Comparison of ENCODE assay signal across 8 mouse cellular contexts in the genomic region with DNA sequence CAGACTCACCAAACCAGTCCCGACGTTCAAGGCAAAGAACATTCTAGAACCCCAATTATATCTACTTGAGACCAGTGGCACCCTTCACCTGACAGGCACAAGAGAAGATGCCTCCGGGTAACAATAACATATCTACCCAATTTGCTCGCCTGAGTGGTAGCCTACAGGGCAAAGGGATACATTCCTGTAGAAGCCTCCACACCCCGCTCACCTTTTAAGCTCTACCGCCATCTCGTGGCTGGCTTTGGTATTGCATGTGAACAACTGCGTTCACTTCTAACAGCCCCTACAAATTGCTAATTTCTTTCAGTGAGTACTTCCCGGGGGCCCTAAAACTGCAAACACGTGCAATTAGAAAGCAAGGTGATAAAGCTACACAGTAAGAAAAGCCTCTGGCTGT.
DNase-seq lines count a peak whose midpoint lies in the region; ATAC-seq and TF ChIP-seq lines count a peak whose summit lies in the region.

No protein-coding gene starts in this region.

- no peaks in the 10 kb centered on the region for H3K27me3 ChIP-seq in embryonic facial prominence, embryonic 10.5 days (replicated peaks; ENCODE audit: low read depth, poor library complexity, severe bottlenecking)
- H3K27me3 ChIP-seq in kidney, postnatal 0 days (ENCODE audit: insufficient read depth, low read length): no peaks in the 10 kb centered on the region
- no peaks in the 10 kb centered on the region for H3K27me3 ChIP-seq in liver, postnatal 0 days (ENCODE audit: insufficient read depth, low read length)
- no peaks in the 10 kb centered on the region for H3K27me3 ChIP-seq in neural tube, embryonic 15.5 days (replicated peaks)

- H3K27ac ChIP-seq in embryonic facial prominence, embryonic 10.5 days (replicated peaks): no peak overlapping the region
- H3K27ac ChIP-seq in kidney, postnatal 0 days: no peak overlapping the region
- no peak overlapping the region for H3K27ac ChIP-seq in liver, postnatal 0 days (ENCODE audit: low read depth)
- H3K27ac ChIP-seq in neural tube, embryonic 15.5 days (replicated peaks): no peak overlapping the region

- peak; percentile 93 for TF ChIP-seq CTCF in kidney, postnatal 0 days (IDR thresholded peaks at IDR 0.05; ENCODE audit: low read depth)
- TF ChIP-seq CTCF in liver, postnatal 0 days (IDR thresholded peaks at IDR 0.05; ENCODE audit: low read depth): peak; percentile 91

- no peaks in the 10 kb centered on the region for H3K36me3 ChIP-seq in embryonic facial prominence, embryonic 10.5 days (replicated peaks)
- H3K36me3 ChIP-seq in kidney, postnatal 0 days (ENCODE audit: insufficient read depth, low read length): no peaks in the 10 kb centered on the region
- H3K36me3 ChIP-seq in liver, postnatal 0 days (replicated peaks; ENCODE audit: insufficient read depth, low read length): no peaks in the 10 kb centered on the region
- no peaks in the 10 kb centered on the region for H3K36me3 ChIP-seq in neural tube, embryonic 15.5 days

- H3K4me1 ChIP-seq in embryonic facial prominence, embryonic 10.5 days: peaks cover 17% of the 10 kb centered on the region
- peaks cover 8% of the 10 kb centered on the region; the same call in 1 of the 2 replicates for H3K4me1 ChIP-seq in kidney, postnatal 0 days (replicated peaks; ENCODE audit: insufficient read depth, low read length)
- no peaks in the 10 kb centered on the region for H3K4me1 ChIP-seq in liver, postnatal 0 days (ENCODE audit: insufficient read depth)
- H3K4me1 ChIP-seq in neural tube, embryonic 15.5 days: peaks cover 18% of the 10 kb centered on the region

- DNase-seq in B cell, adult 2 months: peak; percentile 79 to 81
- peak; percentile 81 for DNase-seq in adrenal gland, postnatal 25 days
- DNase-seq in embryonic facial prominence, embryonic 10.5 days (ENCODE audit: low spot score): peak; percentile 85
- peak; percentile 82 for DNase-seq in heart, adult 8-10 months (ENCODE audit: low spot score)
- DNase-seq in kidney, postnatal 0 days (ENCODE audit: low spot score): peak; percentile 84
- peak; percentile 85 for DNase-seq in liver, postnatal 0 days
- peak; percentile 98 for DNase-seq in testis, postnatal 10 days (ENCODE audit: low spot score)

- no peak for ATAC-seq in kidney, postnatal 0 days (replicated peaks; ENCODE audit: low FRiP score, low read depth)
- ATAC-seq in liver, postnatal 0 days: no peak
- peak; percentile 68 for ATAC-seq in neural tube, embryonic 15.5 days (ENCODE audit: low FRiP score)

- no peaks in the 10 kb centered on the region for H3K9me3 ChIP-seq in embryonic facial prominence, embryonic 10.5 days
- H3K9me3 ChIP-seq in kidney, postnatal 0 days (replicated peaks; ENCODE audit: low read length): no peaks in the 10 kb centered on the region
- no peaks in the 10 kb centered on the region for H3K9me3 ChIP-seq in liver, postnatal 0 days (ENCODE audit: low read length)
- no peaks in the 10 kb centered on the region for H3K9me3 ChIP-seq in neural tube, embryonic 15.5 days (replicated peaks)

- H3K4me3 ChIP-seq in embryonic facial prominence, embryonic 10.5 days: no peak overlapping the region
- H3K4me3 ChIP-seq in kidney, postnatal 0 days (replicated peaks; ENCODE audit: low read depth, low read length): no peak overlapping the region
- no peak overlapping the region for H3K4me3 ChIP-seq in liver, postnatal 0 days (ENCODE audit: low read depth, low read length)
- H3K4me3 ChIP-seq in neural tube, embryonic 15.5 days (replicated peaks): no peak overlapping the region

- WGBS in embryonic facial prominence, embryonic 10.5 days: 23% methylated on average over 10 of the region's 10 CpGs
- 15% methylated on average over 10 of the region's 10 CpGs for WGBS in kidney, postnatal 0 days
- WGBS in liver, postnatal 0 days (ENCODE audit: insufficient replicate concordance): 22% methylated on average over 10 of the region's 10 CpGs
- 16% methylated on average over 10 of the region's 10 CpGs for WGBS in neural tube, embryonic 15.5 days

- no peak overlapping the region for H3K4me2 ChIP-seq in kidney, postnatal 0 days (ENCODE audit: low read length)
- no peak overlapping the region for H3K4me2 ChIP-seq in liver, postnatal 0 days (ENCODE audit: low read depth, low read length)
- H3K4me2 ChIP-seq in neural tube, embryonic 15.5 days: no peak overlapping the region

- no peak overlapping the region for H3K9ac ChIP-seq in kidney, postnatal 0 days (ENCODE audit: low read depth, low read length)
- H3K9ac ChIP-seq in liver, postnatal 0 days (replicated peaks): no peak overlapping the region
- H3K9ac ChIP-seq in neural tube, embryonic 15.5 days (replicated peaks): no peak overlapping the region

- TF ChIP-seq EP300 in liver, postnatal 0 days (IDR thresholded peaks at IDR 0.05; ENCODE audit: low read depth): no peak
